Mouse (Mus musculus): Measurements from ENCODE around the gene Rgs5.

Gene Rgs5

GRCm38 (mm10) chr1:169655256-169655655 lies at the start of gene Rgs5:
Rgs5 (plus strand) TSS chr1:169655501.
- DNase-seq (ENCODE audit: low spot score) = peak; percentile 51

- DNase-seq (ENCODE audit: low spot score) = no peak
Observed at GRCm38 (mm10) chr1:169606164-169606563, 49.1 kb upstream of the Rgs5 start.

- DNase-seq (ENCODE audit: low spot score) = no peak
Observed at GRCm38 (mm10) chr1:169629738-169630137, 25.6 kb upstream of the Rgs5 start.

GRCm38 (mm10) chr1:169637251-169637750 lies 18.0 kb upstream of the Rgs5 start:
- DNase-seq (ENCODE audit: low spot score) = peak; percentile 3

GRCm38 (mm10) chr1:169644884-169645653 lies 10.2 kb upstream of the Rgs5 start:
- no peak for DNase-seq (ENCODE audit: low spot score)

GRCm38 (mm10) chr1:169659479-169659878 lies 4.2 kb downstream of the Rgs5 start:
- DNase-seq (ENCODE audit: low spot score) = peak; percentile 36

GRCm38 (mm10) chr1:169667328-169667727 lies 12.0 kb downstream of the Rgs5 start:
- no peak for DNase-seq (ENCODE audit: low spot score)

GRCm38 (mm10) chr1:169670705-169671104 lies 15.4 kb downstream of the Rgs5 start:
- peak; percentile 82 for DNase-seq (ENCODE audit: low spot score)

- no peak for DNase-seq (ENCODE audit: low spot score)
Observed at GRCm38 (mm10) chr1:169671801-169672200, 16.5 kb downstream of the Rgs5 start.

GRCm38 (mm10) chr1:169672272-169672671 lies 17.0 kb downstream of the Rgs5 start:
- no peak for DNase-seq (ENCODE audit: low spot score)

- peak; percentile 49 for DNase-seq (ENCODE audit: low spot score)
Observed at GRCm38 (mm10) chr1:169674116-169674515, 18.8 kb downstream of the Rgs5 start.

- no peak for DNase-seq (ENCODE audit: low spot score)
Observed at GRCm38 (mm10) chr1:169676751-169677150, 21.4 kb downstream of the Rgs5 start.

- DNase-seq (ENCODE audit: low spot score) = no peak
Observed at GRCm38 (mm10) chr1:169680455-169681208, 25.3 kb downstream of the Rgs5 start.

GRCm38 (mm10) chr1:169682775-169683497 lies 27.6 kb downstream of the Rgs5 start:
- no peak for DNase-seq (ENCODE audit: low spot score)

- no peak for DNase-seq (ENCODE audit: low spot score)
Observed at GRCm38 (mm10) chr1:169685257-169685656, 30.0 kb downstream of the Rgs5 start.

- DNase-seq (ENCODE audit: low spot score) = no peak
Observed at GRCm38 (mm10) chr1:169693040-169693439, 37.7 kb downstream of the Rgs5 start.

GRCm38 (mm10) chr1:169693537-169693936 lies 38.2 kb downstream of the Rgs5 start:
- DNase-seq (ENCODE audit: low spot score) = no peak

GRCm38 (mm10) chr1:169695356-169695755 lies 40.1 kb downstream of the Rgs5 start:
- no peak for DNase-seq (ENCODE audit: low spot score)

- no peak for DNase-seq (ENCODE audit: low spot score)
Observed at GRCm38 (mm10) chr1:169697236-169697635, 41.9 kb downstream of the Rgs5 start.

GRCm38 (mm10) chr1:169699184-169699583 lies 43.9 kb downstream of the Rgs5 start:
- DNase-seq (ENCODE audit: low spot score) = no peak

- DNase-seq (ENCODE audit: low spot score) = no peak
Observed at GRCm38 (mm10) chr1:169704395-169705087, 49.2 kb downstream of the Rgs5 start.

- DNase-seq (ENCODE audit: low spot score) = no peak
Observed at GRCm38 (mm10) chr1:169721836-169722235, 66.5 kb downstream of the Rgs5 start.
